Mouse (Mus musculus) regulatory T cell (primary cell): ENCODE results near the gene Cast.

Experiments
- in situ Hi-C: fragments of 300-600 bp; cut with MboI, MseI; formaldehyde crosslinking; loops from one replicate; pipeline ENCODE4 v1.15.1; 2025; ENCODE audit warnings: high pct_unique_total_duplicates

Gene Cast

DNA sequence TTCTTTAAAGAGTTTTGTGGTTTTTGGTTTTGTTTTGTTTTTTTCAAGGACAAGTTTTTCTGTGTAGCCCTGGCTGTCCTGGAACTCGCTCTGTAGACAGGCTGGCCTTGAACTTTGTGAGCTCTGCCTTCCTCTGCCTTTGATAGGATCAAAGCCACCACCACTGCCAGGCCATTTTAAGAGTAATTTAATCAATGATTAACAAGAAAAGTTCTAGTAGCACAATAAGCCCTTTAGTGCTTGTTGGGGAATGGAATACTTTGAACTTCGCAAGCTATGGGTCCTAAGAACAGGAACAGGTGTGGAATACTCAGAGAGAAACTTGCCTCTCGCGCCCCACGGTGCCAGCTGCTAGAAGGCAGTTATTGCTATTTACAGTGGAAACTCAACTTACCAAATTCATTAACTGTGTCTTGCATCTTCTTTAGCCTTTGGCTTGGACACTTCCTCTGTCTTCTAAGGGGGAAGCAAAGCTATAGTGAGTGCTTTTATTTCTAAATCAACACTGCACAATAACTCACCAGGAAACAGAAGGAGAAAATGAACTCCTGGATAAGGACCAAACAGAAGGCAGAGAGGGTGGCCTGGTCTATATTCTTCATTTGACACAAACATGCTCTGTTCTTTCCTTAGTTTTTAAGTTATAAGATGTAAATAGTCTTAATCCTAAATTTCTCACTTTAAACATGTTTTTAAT lies 113.0 kb downstream of the Cast start:
- in situ Hi-C loops = no loop called here
